ENCODE assay signal across 13 mouse cellular contexts in genomic region chr4:154502403-154503000, GRCm38 (mm10).
DNase-seq lines count a peak whose midpoint lies in the region; ATAC-seq lines count a peak whose summit lies in the region.
"Had no signal": no experiment of that assay in that cellular context is flagged by ENCODE, and none has a peak within 500 bp of the region (broad histone marks: within the 10 kb centered on the region; RNA-seq: fewer than 3 reads in every experiment).

No protein-coding gene starts in this region.

- ATAC-seq in midbrain, embryonic 11.5 days (ENCODE audit: low FRiP score) = no peak
- ATAC-seq in forebrain, embryonic 11.5 days (replicated peaks; ENCODE audit: low FRiP score) = 0 out of 2 replicates have a peak, but pooled peaks have one; percentile 18
- ATAC-seq in hindbrain, embryonic 11.5 days (ENCODE audit: low FRiP score) = peak; percentile 55
- ATAC-seq in stomach, embryonic 14.5 days (ENCODE audit: insufficient number of reproducible peaks, insufficient read depth, low FRiP score, low read depth) = 0 out of 2 replicates have a peak, but pooled peaks have one; percentile 14

- H3K9me3 ChIP-seq in midbrain, embryonic 10.5 days (replicated peaks) = no peaks in the 10 kb centered on the region
- no peaks in the 10 kb centered on the region for H3K9me3 ChIP-seq in midbrain, embryonic 11.5 days (ENCODE audit: control insufficient read depth, low read length)
- no peaks in the 10 kb centered on the region for H3K9me3 ChIP-seq in forebrain, embryonic 11.5 days (ENCODE audit: control insufficient read depth, low read length)
- H3K9me3 ChIP-seq in hindbrain, embryonic 11.5 days (ENCODE audit: control insufficient read depth, low read length) = no peaks in the 10 kb centered on the region
- H3K9me3 ChIP-seq in stomach, embryonic 14.5 days (ENCODE audit: control insufficient read depth, low read depth, low read length) = no peaks in the 10 kb centered on the region

- DNase-seq in midbrain, embryonic 10.5 days (ENCODE audit: low spot score) = no peak
- no peak for DNase-seq in midbrain, embryonic 11.5 days (ENCODE audit: low spot score, missing footprints)
- DNase-seq in forebrain, embryonic 11.5 days (ENCODE audit: low spot score) = peak; percentile 64
- DNase-seq in hindbrain, embryonic 11.5 days (ENCODE audit: low spot score) = peak; percentile 71
- DNase-seq in thymus, postnatal 0 days (ENCODE audit: low spot score) = no peak
- DNase-seq in spleen, postnatal 4 days (ENCODE audit: low spot score in 2 of 2) = no peak
- DNase-seq in left cerebral cortex, postnatal 14 days (ENCODE audit: low spot score in 2 of 2) = no peak
- DNase-seq: kidney, postnatal 25 days; left cerebral cortex, postnatal 4 days; lung, adult 2 months; right cerebral cortex, adult 18-20 months had no signal

- H3K4me3 ChIP-seq in midbrain, embryonic 10.5 days = no peak overlapping the region
- H3K4me3 ChIP-seq in midbrain, embryonic 11.5 days (ENCODE audit: low read depth, low read length) = no peak overlapping the region
- no peak overlapping the region for H3K4me3 ChIP-seq in forebrain, embryonic 11.5 days (ENCODE audit: low read depth, low read length)
- no peak overlapping the region for H3K4me3 ChIP-seq in hindbrain, embryonic 11.5 days (ENCODE audit: low read depth, low read length)
- no peak overlapping the region for H3K4me3 ChIP-seq in stomach, embryonic 14.5 days (ENCODE audit: low read depth, low read length)

- H3K27ac ChIP-seq in midbrain, embryonic 10.5 days (replicated peaks) = peak overlapping the region; percentile 58; the same call in 1 of the 2 replicates
- no peak overlapping the region; the same call in 1 of the 2 replicates for H3K27ac ChIP-seq in midbrain, embryonic 11.5 days (ENCODE audit: low read depth, low read length)
- H3K27ac ChIP-seq in forebrain, embryonic 11.5 days (ENCODE audit: low read depth, low read length) = peak overlapping the region; percentile 66
- H3K27ac ChIP-seq in hindbrain, embryonic 11.5 days (ENCODE audit: low read depth, low read length) = peak overlapping the region; percentile 82
- H3K27ac ChIP-seq in stomach, embryonic 14.5 days (ENCODE audit: low read length) = no peak overlapping the region; the same call in 1 of the 2 replicates

- peaks cover 100% of the 10 kb centered on the region for H3K27me3 ChIP-seq in midbrain, embryonic 10.5 days (ENCODE audit: low read depth, poor library complexity, severe bottlenecking)
- H3K27me3 ChIP-seq in midbrain, embryonic 11.5 days (ENCODE audit: control insufficient read depth, insufficient read depth, low read length) = peaks cover 46% of the 10 kb centered on the region
- no peaks in the 10 kb centered on the region; the same call in 1 of the 2 replicates for H3K27me3 ChIP-seq in forebrain, embryonic 11.5 days (ENCODE audit: control insufficient read depth, insufficient read depth, low read length)
- peaks cover 16% of the 10 kb centered on the region; the same call in 1 of the 2 replicates for H3K27me3 ChIP-seq in hindbrain, embryonic 11.5 days (ENCODE audit: control insufficient read depth, insufficient read depth, low read length)
- 0 out of 2 replicates have a peak, but pooled peaks cover 2% of the 10 kb centered on the region for H3K27me3 ChIP-seq in stomach, embryonic 14.5 days (ENCODE audit: control insufficient read depth, insufficient read depth, low read length)
- H3K27me3 ChIP-seq: CH12.LX had no signal

- H3K4me1 ChIP-seq in midbrain, embryonic 10.5 days = peaks cover 100% of the 10 kb centered on the region
- H3K4me1 ChIP-seq in midbrain, embryonic 11.5 days (ENCODE audit: control insufficient read depth, insufficient read depth, low read length) = peaks cover 67% of the 10 kb centered on the region
- H3K4me1 ChIP-seq in forebrain, embryonic 11.5 days (replicated peaks; ENCODE audit: control insufficient read depth, insufficient read depth, low read length) = peaks cover 78% of the 10 kb centered on the region
- peaks cover 60% of the 10 kb centered on the region for H3K4me1 ChIP-seq in hindbrain, embryonic 11.5 days (replicated peaks; ENCODE audit: control insufficient read depth, insufficient read depth, low read length)
- H3K4me1 ChIP-seq in stomach, embryonic 14.5 days (ENCODE audit: control insufficient read depth, insufficient read depth, low read length) = peaks cover 46% of the 10 kb centered on the region

- H3K4me2 ChIP-seq in midbrain, embryonic 11.5 days = no peak overlapping the region
- H3K4me2 ChIP-seq in forebrain, embryonic 11.5 days (ENCODE audit: low read depth, low read length, severe bottlenecking) = peak overlapping the region; percentile 27; the same call in 1 of the 2 replicates
- peak overlapping the region; percentile 25; the same call in 1 of the 2 replicates for H3K4me2 ChIP-seq in hindbrain, embryonic 11.5 days (replicated peaks; ENCODE audit: low read depth, low read length)
- H3K4me2 ChIP-seq in stomach, embryonic 14.5 days (replicated peaks; ENCODE audit: low read depth, low read length) = no peak overlapping the region

- H3K9ac ChIP-seq in midbrain, embryonic 11.5 days (ENCODE audit: low read length) = no peak overlapping the region; the same call in 1 of the 2 replicates
- peak overlapping the region; percentile 24 for H3K9ac ChIP-seq in forebrain, embryonic 11.5 days (ENCODE audit: low read length)
- H3K9ac ChIP-seq in hindbrain, embryonic 11.5 days (ENCODE audit: low read depth, low read length) = peak overlapping the region; percentile 31
- H3K9ac ChIP-seq in stomach, embryonic 14.5 days (replicated peaks; ENCODE audit: low read depth, low read length) = no peak overlapping the region

- no peaks in the 10 kb centered on the region for H3K36me3 ChIP-seq in midbrain, embryonic 10.5 days
- no peaks in the 10 kb centered on the region for H3K36me3 ChIP-seq in midbrain, embryonic 11.5 days (ENCODE audit: control insufficient read depth, insufficient read depth, low read length)
- no peaks in the 10 kb centered on the region for H3K36me3 ChIP-seq in forebrain, embryonic 11.5 days (ENCODE audit: control insufficient read depth, insufficient read depth, low read length)
- no peaks in the 10 kb centered on the region for H3K36me3 ChIP-seq in hindbrain, embryonic 11.5 days (ENCODE audit: control insufficient read depth, insufficient read depth, low read length)
- no peaks in the 10 kb centered on the region for H3K36me3 ChIP-seq in stomach, embryonic 14.5 days (ENCODE audit: control insufficient read depth, insufficient read depth, low read length)

- intact Hi-C loops in left cerebral cortex, postnatal 14 days (cut with DNase I) = no loop called here

- WGBS in midbrain, embryonic 10.5 days = 79% methylated on average over 16 of the region's 16 CpGs
- 77% methylated on average over 16 of the region's 16 CpGs for WGBS in midbrain, embryonic 11.5 days
- WGBS in forebrain, embryonic 11.5 days = 62% methylated on average over 16 of the region's 16 CpGs
- WGBS in hindbrain, embryonic 11.5 days = 30% methylated on average over 16 of the region's 16 CpGs
- WGBS in stomach, embryonic 14.5 days = 63% methylated on average over 16 of the region's 16 CpGs

Comparison
In these comparisons a context has a peak if more than half of its experiments do, and no peak if none do; other contexts are left out.
1. H3K27ac ChIP-seq: peak in midbrain, embryonic 10.5 days (single experiment), forebrain, embryonic 11.5 days (single experiment) and hindbrain, embryonic 11.5 days (single experiment); none in midbrain, embryonic 11.5 days (single experiment) and stomach, embryonic 14.5 days (single experiment).
2. DNase-seq: peak in forebrain, embryonic 11.5 days (single experiment) and hindbrain, embryonic 11.5 days (single experiment); none in midbrain, embryonic 10.5 days (single experiment), midbrain, embryonic 11.5 days (single experiment), thymus, postnatal 0 days (single experiment), spleen, postnatal 4 days (0 of 2) and left cerebral cortex, postnatal 14 days (0 of 2).
3. H3K4me2 ChIP-seq: peak in forebrain, embryonic 11.5 days (single experiment) and hindbrain, embryonic 11.5 days (single experiment); none in midbrain, embryonic 11.5 days (single experiment) and stomach, embryonic 14.5 days (single experiment).
4. H3K9ac ChIP-seq: peak in forebrain, embryonic 11.5 days (single experiment) and hindbrain, embryonic 11.5 days (single experiment); none in midbrain, embryonic 11.5 days (single experiment) and stomach, embryonic 14.5 days (single experiment).